Mouse (Mus musculus): Measurements from ENCODE around the gene Gm5640. TPM values are rescaled to one million over a fixed set of nuclear protein-coding genes. Genes with fewer than 3 reads are reported as not detected.
"Not testable (repeated sequence)": the region's sequence is repeated elsewhere in the genome, so short reads cannot be mapped to it uniquely, and the experiment has no call there.

Gene Gm5640
- not detected in 3 replicates for total RNA-seq (2017)

GRCm38 (mm10) chrX:74645466-74646323 lies at the start of gene Gm5640:
Gm5640 (minus strand) TSS chrX:74645635.
- ATAC-seq (replicated peaks; ENCODE audit: insufficient number of reproducible peaks, low FRiP score, low TSS enrichment, poor library complexity, severe bottlenecking): not testable (repeated sequence)

GRCm38 (mm10) chrX:74646393-74646792 lies 958 bp upstream of the Gm5640 start:
- not testable (repeated sequence) for ATAC-seq (replicated peaks; ENCODE audit: insufficient number of reproducible peaks, low FRiP score, low TSS enrichment, poor library complexity, severe bottlenecking)

GRCm38 (mm10) chrX:74592379-74592778 lies 53.1 kb downstream of the Gm5640 start, which contains the start of gene Olfr1325:
Olfr1325 (plus strand) TSS chrX:74592679.
- ATAC-seq (replicated peaks; ENCODE audit: insufficient number of reproducible peaks, low FRiP score, low TSS enrichment, poor library complexity, severe bottlenecking): no peak

Other genes with a start within 250 kb of the Gm5640 start
- 120 to 126 TPM (median 124 TPM) in 3 replicates for gene G6pdx, start 216.4 kb downstream of the Gm5640 start, total RNA-seq (2017)
- gene Gm6880, start 164.2 kb downstream of the Gm5640 start, total RNA-seq (2017): not detected in 3 replicates
- gene Olfr1326-ps1, start 70.7 kb downstream of the Gm5640 start, total RNA-seq (2017): not detected in 3 replicates
- not detected in 3 replicates for gene Olfr1325, start 53.0 kb downstream of the Gm5640 start, total RNA-seq (2017)
- gene Gm6890, start 95.3 kb upstream of the Gm5640 start, total RNA-seq (2017): not detected in 3 replicates
- not detected in 3 replicates for gene Gm5936, start 191.6 kb upstream of the Gm5640 start, total RNA-seq (2017)